Mouse (Mus musculus) adrenal gland, postnatal 14 days (tissue): ENCODE data around the gene Arhgap17. TPM values are rescaled to one million over a fixed set of nuclear protein-coding genes. Genes with fewer than 3 reads are reported as not detected.
A peak's percentile ranks its signal among the peaks of the same experiment; 100 is the strongest.

Experiments used
- DNase-seq: peaks from one replicate; pipeline ENCODE4 v3.0.0; 2021; ENCODE audit warnings: mixed read lengths
- total RNA-seq: library from RNA; stranded (reverse); gene quantifications from 2 replicates; pipeline ENCODE4 v1.2.3, GENCODE M21; 2021

Arhgap17 gene
- total RNA-seq, 1 experiment from 2014 or later: 43.7 TPM

DNA sequence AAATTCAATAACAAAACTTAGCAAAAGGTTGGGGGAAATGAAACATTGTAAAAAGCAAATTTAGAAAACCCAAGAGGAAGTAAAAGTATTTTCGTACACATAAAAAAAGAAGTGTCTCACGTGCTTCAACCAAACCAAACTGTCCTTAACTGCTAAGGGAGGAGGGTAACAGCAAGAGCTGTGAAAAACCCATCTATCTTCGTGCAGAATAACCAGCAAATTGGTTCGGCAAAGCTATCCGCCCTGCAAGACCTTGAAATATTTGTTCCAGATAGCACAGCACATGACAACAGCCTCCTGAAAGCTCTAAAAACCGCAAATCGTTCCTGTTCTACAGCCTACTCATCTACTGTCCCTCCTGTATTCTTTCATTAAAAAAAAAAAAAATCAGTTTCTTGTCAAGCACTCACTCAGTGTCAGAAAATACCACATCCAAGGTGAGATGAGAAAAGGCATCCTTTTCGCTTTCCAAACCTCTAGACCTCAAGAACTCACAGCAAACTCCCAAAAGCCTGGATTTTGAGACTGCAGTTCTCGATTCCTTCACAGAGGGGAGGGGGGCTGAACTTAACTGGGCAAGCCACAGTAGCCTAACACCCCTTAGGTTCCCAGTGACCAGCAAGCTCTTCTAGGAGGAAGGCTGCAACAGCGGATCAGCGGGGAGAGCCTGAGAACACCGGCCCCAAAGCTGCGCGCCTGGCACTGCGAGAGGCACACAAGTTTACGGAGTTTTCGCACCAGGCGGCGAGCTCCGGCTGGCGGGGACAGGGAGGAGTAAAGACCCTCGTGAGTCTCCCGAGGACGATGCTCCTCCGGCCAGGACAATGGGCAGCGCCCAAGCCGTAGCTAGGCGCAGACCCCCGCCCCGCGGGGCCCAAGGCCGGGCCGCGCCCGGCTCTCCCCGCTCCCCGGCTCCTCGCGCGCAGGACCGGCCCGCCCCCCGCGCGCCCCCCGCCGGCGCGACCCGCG is 653 bp downstream of the Arhgap17 start:
- peak; percentile 71 for DNase-seq

DNA sequence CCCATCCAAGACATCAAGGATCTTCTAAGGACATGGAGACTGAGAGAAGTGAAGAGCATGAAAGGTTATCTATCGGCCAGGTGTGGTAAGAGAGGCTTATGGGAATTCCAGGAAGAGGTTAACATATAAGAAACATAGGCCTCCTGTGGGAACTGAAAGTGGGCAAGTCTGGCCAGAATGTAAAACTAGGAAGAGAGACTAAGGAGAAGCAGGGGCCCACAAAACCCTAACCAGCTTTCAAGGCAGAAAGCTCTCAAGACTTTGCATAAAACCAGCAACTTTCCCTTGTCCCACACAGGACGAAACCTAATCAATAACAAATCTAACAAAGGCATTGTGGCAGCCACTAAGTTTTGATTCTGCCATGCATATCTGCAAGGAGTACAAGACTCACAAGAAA is 1.5 kb downstream of the Arhgap17 start:
- no peak for DNase-seq

DNA sequence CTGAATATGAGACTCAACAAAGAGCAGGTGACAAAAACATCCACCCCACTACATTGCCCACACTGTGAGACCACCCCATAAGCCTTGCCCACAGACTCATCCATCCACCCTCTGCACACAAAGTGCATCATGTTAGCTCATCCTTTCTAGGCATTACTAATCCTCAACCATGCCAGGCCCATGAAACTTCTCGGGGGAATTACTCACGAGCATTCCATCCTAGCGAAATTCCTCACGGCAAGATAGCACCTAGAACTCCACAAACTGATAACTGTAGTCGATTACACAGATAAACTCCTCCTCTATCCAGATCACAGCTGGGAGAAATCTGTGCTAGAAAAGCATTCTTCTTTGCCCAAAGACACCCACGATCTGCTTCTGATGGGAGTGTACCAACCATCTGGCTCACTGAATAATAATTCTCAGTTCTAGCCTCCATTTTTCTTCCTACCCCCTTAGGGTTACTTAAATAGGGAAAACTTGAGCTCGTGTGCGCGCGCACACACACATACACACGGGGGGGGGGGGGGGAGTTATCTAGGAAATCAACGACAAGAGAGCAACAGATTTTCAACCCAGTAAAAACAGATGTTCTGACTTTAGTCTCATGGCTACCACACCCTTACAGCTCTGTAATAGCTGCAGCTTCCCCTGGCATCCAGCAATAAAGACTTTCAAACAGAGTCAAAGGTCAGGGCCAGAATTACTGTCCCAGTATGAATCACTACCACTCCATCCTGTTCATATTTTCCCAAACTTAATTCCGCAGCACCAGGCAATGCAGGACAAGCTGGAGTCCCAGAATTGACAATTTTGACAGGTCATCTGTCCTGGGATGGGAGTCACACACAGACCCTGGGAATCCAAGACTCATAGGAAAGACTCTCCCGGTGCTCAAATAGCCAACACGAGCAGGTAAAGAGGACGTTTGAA is 2.2 kb downstream of the Arhgap17 start:
- DNase-seq: no peak

- DNase-seq: no peak
Measured at GRCm38 (mm10) chr7:123366806-123367205, 2.9 kb downstream of the Arhgap17 start.

DNA sequence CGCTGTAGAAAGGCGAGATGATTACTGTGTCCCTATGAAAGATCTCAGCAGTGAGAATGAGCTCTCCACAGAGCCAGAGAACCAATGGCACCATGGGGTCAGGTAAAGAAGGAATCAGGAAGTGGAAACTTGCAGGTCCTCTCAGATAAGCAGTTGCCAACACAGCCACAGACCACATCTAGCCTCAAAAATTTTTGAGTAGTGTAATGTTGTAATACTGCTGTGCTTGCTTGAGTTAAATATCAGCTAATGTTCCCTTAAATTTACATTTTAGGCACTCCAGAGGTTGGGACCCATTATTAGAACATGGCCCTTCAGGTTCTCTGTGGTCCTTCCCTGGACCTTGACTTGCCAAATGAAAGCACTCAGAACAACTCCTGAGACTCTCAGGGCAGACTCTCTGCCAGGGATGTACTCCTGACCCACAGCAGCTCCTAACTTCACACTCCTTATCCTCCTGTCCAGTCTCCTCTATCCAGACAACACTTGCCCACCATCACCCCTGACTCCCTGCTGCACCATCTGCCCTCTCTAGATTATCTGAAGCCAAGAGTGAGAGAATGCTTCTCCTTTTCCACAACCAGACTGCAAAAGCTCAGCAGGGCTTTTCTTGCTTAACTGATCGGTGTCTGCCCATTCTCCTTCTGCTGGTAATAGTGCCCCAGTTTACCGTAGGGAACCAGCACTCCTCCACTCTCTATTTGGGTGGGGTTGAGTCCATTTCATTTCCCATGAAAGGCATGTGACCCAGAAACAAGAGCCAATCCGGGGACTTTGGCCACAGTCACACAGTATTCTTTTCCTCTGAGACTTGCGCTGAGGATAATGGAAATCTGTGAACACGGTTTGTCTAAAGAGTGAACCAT is 3.6 kb downstream of the Arhgap17 start:
- no peak for DNase-seq

- DNase-seq: no peak
Measured at GRCm38 (mm10) chr7:123363971-123364370, 5.7 kb downstream of the Arhgap17 start.

- DNase-seq: peak; percentile 26
Measured at GRCm38 (mm10) chr7:123362806-123363205, 6.9 kb downstream of the Arhgap17 start.

- DNase-seq: no peak
Measured at GRCm38 (mm10) chr7:123361229-123361980, 8.3 kb downstream of the Arhgap17 start.

GRCm38 (mm10) chr7:123360185-123360584 is 9.5 kb downstream of the Arhgap17 start:
- DNase-seq: no peak

GRCm38 (mm10) chr7:123359101-123359500 is 10.6 kb downstream of the Arhgap17 start:
- no peak for DNase-seq

DNA sequence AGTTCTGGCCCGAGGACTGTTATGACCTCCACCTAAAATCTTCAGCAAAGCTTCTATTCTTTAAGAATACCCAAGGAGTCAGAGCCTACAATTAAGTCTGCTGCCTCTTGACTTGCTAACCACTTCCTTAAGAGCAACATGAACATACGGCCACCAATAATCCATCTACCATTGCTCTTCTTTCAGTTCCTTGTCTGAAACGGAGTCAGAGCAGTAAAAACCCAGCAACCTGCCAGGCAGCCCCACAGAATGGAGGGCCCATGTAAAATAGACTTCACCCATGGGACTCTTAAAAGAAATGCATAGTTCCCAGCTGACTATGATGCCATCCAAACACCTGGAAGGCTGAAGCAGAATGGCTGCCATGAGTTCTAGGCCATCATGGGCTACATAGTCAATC is 13.6 kb downstream of the Arhgap17 start:
- no peak for DNase-seq

GRCm38 (mm10) chr7:123354851-123355250 is 14.9 kb downstream of the Arhgap17 start:
- no peak for DNase-seq

- no peak for DNase-seq
Measured at GRCm38 (mm10) chr7:123354392-123354791, 15.3 kb downstream of the Arhgap17 start.

DNA sequence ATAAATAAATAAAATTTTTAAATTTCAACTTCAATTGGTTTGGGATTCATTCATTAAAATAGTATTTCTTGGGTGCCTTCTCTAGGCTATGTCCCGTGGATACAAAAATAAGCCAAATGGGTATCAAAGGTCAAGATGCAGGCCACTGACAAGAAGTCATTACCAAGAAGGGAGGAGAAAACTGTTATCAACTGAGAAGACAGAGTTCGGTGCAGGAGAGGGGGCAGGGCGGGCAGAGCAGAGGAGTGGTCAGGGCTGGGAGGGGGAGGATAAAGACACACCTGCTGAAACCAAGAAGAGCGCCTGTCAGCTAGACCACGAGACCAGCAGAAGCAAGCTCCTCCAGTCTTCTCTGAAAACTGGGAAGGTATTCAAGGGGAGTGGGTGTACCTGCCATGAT is 15.8 kb downstream of the Arhgap17 start:
- DNase-seq: no peak

DNA sequence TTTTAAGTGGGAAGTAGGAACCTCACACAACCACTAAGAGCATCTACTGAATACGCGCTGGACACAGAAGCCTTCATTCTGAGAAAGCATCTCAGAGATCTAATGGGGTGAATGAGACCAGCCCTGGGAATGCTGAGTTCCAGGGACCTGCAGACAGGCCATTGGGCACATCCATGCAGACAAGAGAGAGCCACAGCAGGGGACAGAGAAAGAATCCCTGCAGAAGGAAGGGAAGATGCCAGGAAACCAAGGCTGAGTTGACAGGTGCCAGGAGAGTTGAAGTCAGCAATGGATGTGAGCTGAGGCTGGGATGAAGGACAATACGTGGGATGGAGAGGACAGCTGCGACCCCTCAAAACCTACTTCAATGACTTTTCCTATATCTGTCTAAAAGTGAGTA is 16.6 kb downstream of the Arhgap17 start:
- no peak for DNase-seq

DNA sequence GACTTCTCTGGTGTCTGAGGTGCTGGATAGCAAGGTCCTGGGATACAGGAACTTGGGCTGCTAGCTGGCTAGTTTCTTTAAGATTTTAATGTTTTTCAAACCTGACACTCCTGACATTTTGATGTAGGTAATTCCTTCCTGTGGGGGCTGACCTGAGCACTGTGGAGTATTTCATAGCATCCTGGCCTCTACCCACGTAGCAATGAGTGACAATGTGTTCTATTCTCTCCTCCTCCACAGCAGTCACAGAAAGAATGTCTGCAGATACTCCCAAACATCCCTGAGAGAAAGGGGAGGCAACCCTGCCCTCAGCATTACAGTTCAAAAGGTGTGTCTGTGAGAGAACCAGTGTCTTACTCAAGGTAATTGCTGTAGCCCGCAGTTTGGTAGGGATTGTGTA is 19.5 kb downstream of the Arhgap17 start:
- no peak for DNase-seq

GRCm38 (mm10) chr7:123349813-123350212 is 19.9 kb downstream of the Arhgap17 start:
- DNase-seq: no peak

- no peak for DNase-seq
Measured at GRCm38 (mm10) chr7:123346631-123347290, 23.0 kb downstream of the Arhgap17 start.

GRCm38 (mm10) chr7:123345041-123345544 is 24.6 kb downstream of the Arhgap17 start:
- DNase-seq: no peak

GRCm38 (mm10) chr7:123344079-123344780 is 25.5 kb downstream of the Arhgap17 start:
- DNase-seq: no peak
